Mouse (Mus musculus) kidney, embryonic 16.5 days (tissue): Measurements from ENCODE around the gene Marcks. TPM values are rescaled to one million over a fixed set of nuclear protein-coding genes. Genes with fewer than 3 reads are reported as not detected.

Source experiments
- polyA plus RNA-seq: library from polyadenylated mRNA; unstranded; fragments of >200 nt; fragmentation: Nextera tagmentation; extraction: Ambion mirVana; gene quantifications from 2 replicates; pipeline ENCODE4 v1.2.1, GENCODE M21; 2015

Marcks gene
- polyA plus RNA-seq, 1 experiment from 2014 or later = 71.6 TPM

Other genes with a start within 250 kb of the Marcks start
- 210 and 225 TPM in 2 replicates for gene Hdac2, start 164.4 kb downstream of the Marcks start, polyA plus RNA-seq